Mouse (Mus musculus): Measurements from ENCODE around the gene Sumf1.

DNA sequence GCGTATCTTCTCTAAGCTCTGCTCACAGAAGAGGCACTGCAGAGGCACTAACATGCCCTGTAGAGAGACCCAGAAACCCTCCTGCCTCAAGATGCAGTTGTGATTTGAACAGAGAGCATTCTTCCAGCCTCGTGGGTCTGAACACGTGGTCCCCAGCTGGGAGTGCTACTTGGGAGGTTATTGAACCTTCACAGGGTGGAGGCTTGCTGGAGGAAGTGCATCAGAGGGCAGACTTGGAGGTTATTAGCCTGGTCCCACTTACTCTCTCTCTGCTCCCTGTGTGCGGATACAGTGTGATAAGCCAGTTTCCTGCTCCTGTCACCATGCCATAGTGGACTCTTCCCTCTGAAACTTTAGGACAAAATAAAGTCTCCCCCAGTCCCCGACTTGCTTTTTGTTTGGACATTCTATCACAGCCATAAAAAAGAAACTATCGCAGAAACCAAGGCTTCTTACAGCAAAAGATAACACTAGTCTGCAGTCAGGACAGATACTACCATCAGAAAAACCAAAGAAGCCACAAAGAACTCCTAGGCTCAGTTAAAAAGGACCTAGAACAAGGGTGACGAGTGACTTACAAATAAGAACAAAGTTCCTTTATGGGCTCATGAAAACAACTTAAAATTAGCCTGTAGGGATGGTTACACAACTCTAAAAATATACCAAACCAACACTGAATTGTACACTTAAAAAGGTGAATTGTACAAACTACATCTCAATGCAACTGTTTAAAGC is 17.3 kb downstream of the Sumf1 start:
- no peak for TF ChIP-seq CTCF (IDR thresholded peaks at IDR 0.05; ENCODE audit: control insufficient read depth, insufficient read depth, insufficient read length)
- TF ChIP-seq USF1 (IDR thresholded peaks at IDR 0.05; ENCODE audit: low read depth), result no peak
- no peak for TF ChIP-seq CEBPB (IDR thresholded peaks at IDR 0.05; ENCODE audit: low read depth)
- no peak for TF ChIP-seq MAX (IDR thresholded peaks at IDR 0.05)
- TF ChIP-seq MYOD1 (IDR thresholded peaks at IDR 0.05; ENCODE audit: control insufficient read depth, insufficient read length, low read depth), result no peak
- no peak for TF ChIP-seq MYOG (IDR thresholded peaks at IDR 0.05; ENCODE audit: control insufficient read depth, extremely low read depth, insufficient read length)
- TF ChIP-seq FOSL1 (IDR thresholded peaks at IDR 0.05; ENCODE audit: insufficient read depth, low read length, poor library complexity, severe bottlenecking), result no peak

Data from C2C12 (cell line).